Mouse (Mus musculus) lung, adult 2 months (tissue): ENCODE results near the gene Bri3bp. TPM values are rescaled to one million over a fixed set of nuclear protein-coding genes. Genes with fewer than 3 reads are reported as not detected.

Experiments
- DNase-seq: peaks from one replicate; pipeline ENCODE4 v3.0.0; 2022
- H3K4me1 ChIP-seq: fragments of 200-500 bp; 2 replicates; pipeline ENCODE4 v1.6.1; 2011; ENCODE audit warnings: low read length; ENCODE audit not compliant: control insufficient read depth, insufficient read depth
- H3K4me3 ChIP-seq: fragments of 200-500 bp; replicated peaks from 2 replicates; pipeline ENCODE3; 2011; ENCODE audit warnings: low read depth, mild to moderate bottlenecking, control low read depth, low read length; ENCODE audit errors: extremely low read depth
- CTCF ChIP-seq: fragments of 200-500 bp; IDR thresholded peaks from 2 replicates; pipeline ENCODE4 v1.5.1; 2011; ENCODE audit warnings: mild to moderate bottlenecking, low read length, control low read depth; ENCODE audit not compliant: insufficient read depth
- POLR2A ChIP-seq: fragments of 200-500 bp; IDR thresholded peaks from 2 replicates; pipeline ENCODE4 v1.6.1; 2011; ENCODE audit warnings: low read depth, mild to moderate bottlenecking, control low read depth, low read length, borderline replicate concordance; ENCODE audit errors: extremely low read depth
- WGBS: fragments of 180-500 bp; shearing (Covaris S2); methylation state at CpG from one replicate; pipeline ENCODE4 v1.1.7; 2018; 5-methylcytosine and 5-hydroxymethylcytosine counted together
- polyA plus RNA-seq: library from polyadenylated mRNA; depleted of rRNA; stranded (reverse); fragments of >200 nt; gene quantifications from 2 replicates; pipeline ENCODE4 v1.2.3, GENCODE M21; 2012

Gene Bri3bp
- polyA plus RNA-seq, 1 experiment: 8.2 TPM

GRCm38 (mm10) chr5:125448026-125448425 lies 6.7 kb downstream of the Bri3bp start:
- DNase-seq: no peak
- WGBS: 76% methylated on average over 3 of the region's 3 CpGs
- Histone ChIP-seq H3K4me1 (no peaks in the 10 kb centered on the region), H3K4me3 (no peak overlapping the region)
- TF ChIP-seq CTCF (no peak), POLR2A (no peak)

GRCm38 (mm10) chr5:125448631-125449030 lies 7.3 kb downstream of the Bri3bp start:
- DNase-seq: no peak
- H3K4me3 ChIP-seq: no peak overlapping the region
- H3K4me1 ChIP-seq: no peaks in the 10 kb centered on the region
- TF ChIP-seq CTCF (no peak), POLR2A (no peak)
- 91% methylated on average over 4 of the region's 4 CpGs for WGBS

- TF ChIP-seq POLR2A (no peak), CTCF (no peak)
- Histone ChIP-seq H3K4me1 (no peaks in the 10 kb centered on the region), H3K4me3 (no peak overlapping the region)
- 65% methylated on average over 5 of the region's 5 CpGs for WGBS
- no peak for DNase-seq
Observed at GRCm38 (mm10) chr5:125449306-125449705, 7.9 kb downstream of the Bri3bp start.

- WGBS: 77% methylated on average over 9 of the region's 9 CpGs
- no peak for DNase-seq
- TF ChIP-seq POLR2A (no peak), CTCF (no peak)
- no peaks in the 10 kb centered on the region for H3K4me1 ChIP-seq
- H3K4me3 ChIP-seq: no peak overlapping the region
Observed at GRCm38 (mm10) chr5:125452573-125452972, 11.2 kb downstream of the Bri3bp start.

GRCm38 (mm10) chr5:125456100-125456499 lies 14.7 kb downstream of the Bri3bp start:
- no peak for DNase-seq
- Histone ChIP-seq H3K4me1 (no peaks in the 10 kb centered on the region), H3K4me3 (no peak overlapping the region)
- TF ChIP-seq POLR2A (no peak), CTCF (no peak)
- WGBS: 89% methylated on average over 6 of the region's 6 CpGs

- no peak for DNase-seq
- 81% methylated on average over 6 of the region's 6 CpGs for WGBS
- H3K4me3 ChIP-seq: no peak overlapping the region
- no peaks in the 10 kb centered on the region for H3K4me1 ChIP-seq
- TF ChIP-seq CTCF: no peak
- no peak for TF ChIP-seq POLR2A
Observed at GRCm38 (mm10) chr5:125457538-125457937, 16.2 kb downstream of the Bri3bp start.

- Histone ChIP-seq H3K4me1 (no peaks in the 10 kb centered on the region; the same call in 1 of the 2 replicates), H3K4me3 (no peak overlapping the region)
- TF ChIP-seq POLR2A: no peak
- no peak for TF ChIP-seq CTCF
- DNase-seq: no peak
- WGBS: 69% methylated on average over 3 of the region's 3 CpGs
Observed at GRCm38 (mm10) chr5:125460574-125460973, 19.2 kb downstream of the Bri3bp start.

- TF ChIP-seq CTCF (peak; percentile 73), POLR2A (no peak)
- H3K4me3 ChIP-seq: no peak overlapping the region
- no peaks in the 10 kb centered on the region; the same call in 1 of the 2 replicates for H3K4me1 ChIP-seq
- 31% methylated on average over 10 of the region's 10 CpGs for WGBS
- peak; percentile 44 for DNase-seq
Observed at GRCm38 (mm10) chr5:125461868-125462445, 20.6 kb downstream of the Bri3bp start.

- H3K4me3 ChIP-seq: peak overlapping the region; percentile 34
- H3K4me1 ChIP-seq: no peaks in the 10 kb centered on the region; the same call in 1 of the 2 replicates
- 28% methylated on average over 7 of the region's 7 CpGs for whole genome bisulfite sequencing
- TF ChIP-seq POLR2A: no peak
- TF ChIP-seq CTCF: no peak
- no peak for DNase-seq
Observed at GRCm38 (mm10) chr5:125465192-125465591, 23.8 kb downstream of the Bri3bp start.

GRCm38 (mm10) chr5:125465701-125466106 lies 24.3 kb downstream of the Bri3bp start:
- Histone ChIP-seq H3K4me3 (peak overlapping the region; percentile 62), H3K4me1 (no peaks in the 10 kb centered on the region; the same call in 1 of the 2 replicates)
- peak; percentile 88 for DNase-seq
- WGBS: under 1% methylated on average over 25 of the region's 25 CpGs
- TF ChIP-seq POLR2A: peak; percentile 54; the same call in 1 of the 2 replicates
- TF ChIP-seq CTCF: no peak

GRCm38 (mm10) chr5:125466483-125466882 lies 25.1 kb downstream of the Bri3bp start:
- no peak overlapping the region for H3K4me3 ChIP-seq
- no peak for DNase-seq
- TF ChIP-seq POLR2A: no peak
- no peaks in the 10 kb centered on the region; the same call in 1 of the 2 replicates for H3K4me1 ChIP-seq
- 75% methylated on average over 5 of the region's 5 CpGs for WGBS
